Mouse (Mus musculus): ENCODE results near the gene Sipa1l1.
"Not testable (repeated sequence)": the region's sequence is repeated elsewhere in the genome, so short reads cannot be mapped to it uniquely, and the experiment has no call there.

The Sipa1l1 gene

DNA sequence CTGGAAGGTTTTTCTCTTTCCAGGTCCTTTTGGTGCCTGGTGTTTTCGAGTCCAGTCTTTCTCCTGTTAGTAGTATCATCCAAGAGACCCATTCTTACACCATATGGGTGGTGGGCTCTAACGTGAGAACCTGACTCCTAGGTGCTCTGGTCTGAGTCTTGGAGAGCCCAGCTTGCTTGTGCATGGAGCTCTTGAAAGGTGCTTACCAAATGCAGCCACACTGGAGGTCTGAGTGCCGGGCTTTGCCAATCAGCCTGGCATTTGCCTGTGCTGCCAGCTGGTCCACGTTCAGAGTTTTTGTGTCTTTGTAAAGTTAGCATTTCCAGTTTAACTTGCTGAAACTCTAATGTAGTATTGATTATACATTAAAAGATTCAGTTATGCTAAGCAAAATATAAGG, 9.5 kb downstream of the Sipa1l1 start:
- no peak for DNase-seq

DNA sequence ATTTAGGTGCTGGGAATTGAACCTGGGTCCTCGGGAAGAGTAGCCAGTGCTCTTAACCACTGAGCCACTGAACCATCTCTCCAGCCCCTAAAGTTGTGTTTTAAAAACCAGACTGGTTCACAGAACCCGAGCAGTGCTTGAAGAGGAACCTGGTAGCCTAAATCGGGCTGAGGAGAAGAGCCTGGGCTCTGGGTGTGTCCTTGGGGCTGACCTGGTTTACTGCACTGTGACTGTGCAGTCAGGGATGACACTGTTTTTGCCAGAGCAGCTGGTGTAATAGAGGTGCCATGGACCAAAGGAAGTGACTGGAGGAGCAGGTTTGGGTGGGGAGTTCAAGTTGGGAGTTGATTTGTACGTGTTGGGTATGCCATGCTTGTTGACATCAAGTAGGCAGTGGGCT, 10.5 kb downstream of the Sipa1l1 start:
- no peak for DNase-seq

DNA sequence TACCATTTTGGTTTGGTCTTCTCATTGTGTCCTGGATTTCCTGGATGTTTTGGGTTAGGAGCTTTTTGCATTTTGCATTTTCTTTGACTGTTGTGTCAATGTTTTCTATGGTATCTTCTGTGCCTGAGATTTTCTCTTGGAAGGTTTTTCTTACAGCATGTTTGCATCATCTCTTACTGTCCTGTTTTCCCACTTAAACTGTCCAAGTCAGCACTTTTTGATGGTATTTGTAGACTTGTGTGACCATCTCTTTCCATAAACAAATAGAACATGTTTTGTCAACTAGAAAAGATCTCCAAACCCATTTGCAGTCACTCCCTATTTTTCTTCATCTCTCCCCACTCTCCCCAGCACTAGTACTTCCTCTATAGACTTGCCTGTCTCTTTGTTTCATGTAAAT, 17.0 kb downstream of the Sipa1l1 start:
- not testable (repeated sequence) for DNase-seq

DNA sequence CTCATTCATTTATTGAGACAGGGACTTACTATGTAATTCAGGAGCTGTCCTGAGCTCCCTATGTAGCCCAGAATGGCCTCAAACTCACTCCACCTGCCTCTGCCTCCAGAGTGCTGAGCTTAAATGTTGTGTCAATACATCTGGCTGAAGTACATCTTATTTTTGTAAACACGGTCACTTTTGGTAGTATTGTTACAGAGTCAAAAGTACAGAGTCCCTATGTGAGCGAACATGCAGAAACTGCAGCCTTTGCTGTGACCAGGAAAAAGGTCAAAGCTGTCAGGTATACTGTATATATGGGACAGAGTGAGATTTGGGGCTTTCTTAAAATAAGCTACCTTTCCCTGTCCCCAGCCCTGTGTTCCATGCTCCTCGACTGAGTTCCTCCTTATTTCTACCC, 17.6 kb downstream of the Sipa1l1 start:
- no peak for DNase-seq

DNA sequence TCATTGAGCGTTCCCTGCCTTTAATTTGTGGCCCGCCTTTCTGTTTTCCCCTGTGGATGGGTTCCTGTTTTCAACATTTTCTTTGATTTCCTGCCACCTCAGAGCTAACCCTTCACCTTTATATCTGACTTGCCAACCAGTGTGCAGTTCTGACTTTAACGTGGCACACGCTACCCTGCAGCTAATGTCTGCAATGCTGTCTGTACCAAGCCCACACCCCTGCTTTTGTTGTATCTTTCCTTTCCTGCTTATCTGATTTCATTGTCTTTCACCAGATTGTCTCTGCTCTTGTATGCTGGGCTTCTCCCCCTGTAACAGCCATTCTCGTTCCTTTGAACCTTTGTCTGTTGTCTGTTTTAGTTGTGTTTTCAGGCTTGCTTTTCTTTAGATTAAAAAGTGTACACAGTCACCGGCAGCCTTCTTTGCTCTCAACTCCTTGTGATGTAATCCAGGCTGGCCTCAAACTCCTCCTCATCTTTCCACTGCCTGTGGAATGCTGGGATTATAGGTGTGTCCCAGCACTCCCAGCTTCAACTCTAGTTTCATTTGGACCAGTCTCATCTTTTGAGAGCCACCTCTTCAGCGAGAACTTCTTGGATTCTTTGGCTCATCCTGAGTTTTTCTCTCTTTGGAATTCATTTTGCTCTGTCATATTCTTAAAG, 18.2 kb downstream of the Sipa1l1 start:
- no peak for DNase-seq

DNA sequence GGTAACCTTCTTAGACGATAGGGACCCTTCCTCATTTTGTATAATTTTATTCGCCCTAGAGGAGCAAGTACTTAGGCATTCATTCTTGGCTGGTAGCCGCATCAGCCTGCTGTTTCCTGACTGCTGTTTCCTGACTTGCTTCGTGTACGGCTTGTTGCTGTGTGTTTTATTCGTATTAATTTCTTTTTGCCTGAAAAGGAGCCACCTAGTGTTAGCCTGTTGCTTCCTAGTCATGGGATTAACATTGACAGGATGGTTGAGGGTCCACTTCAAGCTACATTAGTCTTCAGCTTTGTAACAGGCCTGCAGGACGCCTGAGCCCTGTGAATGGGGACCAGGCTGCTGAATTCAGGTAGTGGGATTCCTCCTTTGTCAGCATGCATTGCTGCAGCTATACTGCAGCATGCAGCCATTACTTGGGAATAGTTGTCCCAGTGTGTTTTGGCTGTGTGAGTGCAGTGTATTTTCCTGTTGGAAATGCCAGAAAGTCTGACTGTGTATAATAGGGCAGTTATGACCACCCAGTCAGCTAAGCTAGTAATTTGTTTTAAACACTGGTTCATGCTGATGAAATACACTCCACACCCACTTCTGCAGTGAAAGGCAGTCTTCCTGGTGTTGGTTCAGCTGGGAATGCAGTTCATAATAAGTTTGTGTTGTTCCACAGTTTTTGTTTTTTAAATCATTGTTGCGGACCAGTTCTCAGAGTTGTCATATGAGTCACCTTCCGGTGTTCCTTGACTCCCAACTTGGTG, 19.4 kb downstream of the Sipa1l1 start:
- peak; percentile 28 for DNase-seq

DNA sequence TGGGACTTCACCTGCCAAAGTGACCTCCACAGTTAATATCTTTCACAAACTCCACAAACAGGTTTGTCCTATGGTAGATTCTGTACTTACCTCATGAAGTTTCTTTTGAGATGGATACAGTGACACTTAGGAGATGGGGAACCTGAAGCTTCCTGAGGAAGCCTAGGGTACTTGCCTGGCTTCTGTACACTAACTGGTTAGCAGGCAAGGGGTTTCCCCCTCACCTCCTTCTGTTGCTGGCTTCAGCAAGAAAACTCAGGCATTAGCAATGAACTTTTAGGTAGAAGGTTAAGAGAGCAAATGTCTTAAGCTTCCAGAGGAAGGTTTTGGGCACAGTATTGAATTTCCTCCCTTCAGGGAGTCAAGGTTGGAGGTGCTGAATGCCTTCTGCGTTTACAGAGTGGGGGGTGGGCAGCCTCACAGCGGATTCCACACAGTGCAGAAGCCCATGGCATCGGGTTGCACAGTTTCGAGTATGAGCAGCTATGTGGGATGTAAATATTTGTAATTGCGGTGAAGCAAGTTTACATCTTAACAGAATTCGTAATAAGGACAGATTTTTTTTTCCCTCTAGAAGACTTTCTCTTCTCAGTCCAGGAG, 20.1 kb downstream of the Sipa1l1 start:
- DNase-seq = no peak

DNA sequence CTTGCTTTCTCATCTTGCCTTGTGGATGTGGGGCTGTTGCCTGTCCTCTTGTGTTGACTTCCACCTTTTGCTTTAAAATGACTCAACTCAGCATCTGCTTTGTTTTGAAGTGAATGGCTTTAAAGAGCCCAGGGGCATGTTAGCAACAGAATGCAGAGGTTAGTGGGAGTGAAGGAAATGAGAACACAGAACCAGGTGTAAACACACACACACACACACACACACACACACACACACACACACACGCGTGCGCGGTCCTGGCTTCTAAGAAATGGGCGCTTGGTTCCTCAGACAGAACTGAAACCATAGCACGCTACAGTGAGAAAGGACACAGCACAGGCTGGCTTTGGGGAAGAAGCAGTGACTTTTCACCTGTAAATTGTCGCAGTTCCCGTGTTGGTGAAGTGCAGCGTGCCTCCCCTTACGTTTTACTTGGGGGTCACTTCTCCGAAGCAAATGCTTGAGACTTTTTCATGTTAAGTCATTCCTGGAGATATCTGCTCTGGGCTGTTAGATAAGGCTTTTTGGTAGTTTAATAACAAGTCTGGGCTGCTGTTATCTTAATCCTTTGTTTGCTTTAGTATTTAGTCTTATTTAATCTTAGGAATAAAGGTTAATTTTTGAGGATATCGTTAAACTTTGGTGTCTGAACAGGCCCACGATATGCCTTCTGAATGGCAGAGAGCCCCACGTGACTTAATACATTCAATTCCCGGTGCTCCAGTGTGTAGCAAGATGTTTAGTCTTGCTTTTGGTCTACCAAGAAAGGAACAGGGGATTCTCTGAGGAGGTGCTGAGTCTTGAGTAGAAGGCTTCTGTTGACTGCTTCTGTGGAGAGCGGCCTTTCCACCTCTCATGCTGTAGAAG, 20.8 kb downstream of the Sipa1l1 start:
- no peak for DNase-seq

DNA sequence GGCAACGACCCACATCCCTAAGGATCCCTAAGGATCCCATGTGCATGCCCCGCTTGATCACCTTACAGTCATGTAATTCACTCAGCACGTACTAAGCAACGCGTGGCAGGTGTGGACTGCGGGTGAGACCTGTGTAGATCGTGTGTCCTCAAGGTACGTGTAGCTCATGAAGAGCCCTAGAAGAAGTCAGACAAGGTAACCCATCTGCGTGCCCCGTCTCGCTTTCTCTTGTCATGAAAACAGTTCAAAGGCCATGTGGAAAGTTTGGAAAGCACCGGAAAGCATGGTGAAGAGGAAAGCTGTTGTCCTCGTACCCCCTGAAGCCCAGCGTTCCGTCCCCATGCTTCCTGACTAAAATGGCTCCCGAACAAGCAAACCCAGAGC, 21.5 kb downstream of the Sipa1l1 start:
- no peak for DNase-seq

DNA sequence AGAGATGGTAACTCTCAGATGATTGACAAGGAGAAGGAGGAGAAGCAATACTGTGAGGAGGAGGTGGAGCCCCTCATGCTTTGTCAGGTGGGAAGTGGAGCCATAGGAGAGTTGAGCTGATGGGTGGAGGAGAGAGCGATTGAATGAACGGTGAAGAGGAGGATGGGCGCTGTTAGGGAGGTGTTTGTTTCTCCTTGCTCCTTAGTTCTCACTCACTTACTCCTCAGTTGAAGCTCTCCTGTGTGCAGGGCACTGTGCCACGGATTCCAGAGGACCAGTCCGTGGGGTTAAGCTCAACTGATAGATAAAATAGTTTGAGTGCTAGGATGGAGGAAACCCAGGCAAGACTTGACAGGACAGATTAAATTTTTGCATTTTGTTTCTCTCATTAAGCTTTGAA, 22.6 kb downstream of the Sipa1l1 start:
- DNase-seq = no peak

DNA sequence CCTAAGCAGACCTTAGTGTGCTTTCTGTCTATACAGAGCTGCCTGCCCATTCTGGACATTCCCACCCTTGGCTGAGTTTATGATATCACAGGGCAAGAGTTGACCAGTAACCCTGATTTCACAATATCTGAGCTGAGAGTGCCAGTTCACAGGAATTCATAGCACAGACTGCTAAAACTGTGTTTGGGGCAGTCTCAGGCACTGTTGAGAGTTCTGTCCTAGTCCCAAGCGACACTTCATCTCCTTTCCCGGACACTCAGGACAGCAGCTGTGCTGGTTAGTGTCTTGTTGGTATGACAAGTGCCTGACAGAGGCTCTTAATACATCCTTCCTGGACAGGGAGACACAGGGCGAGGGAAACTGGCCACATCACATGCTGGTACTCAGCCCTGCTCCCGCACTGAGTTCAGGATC, 23.5 kb downstream of the Sipa1l1 start:
- DNase-seq = peak; percentile 82

DNA sequence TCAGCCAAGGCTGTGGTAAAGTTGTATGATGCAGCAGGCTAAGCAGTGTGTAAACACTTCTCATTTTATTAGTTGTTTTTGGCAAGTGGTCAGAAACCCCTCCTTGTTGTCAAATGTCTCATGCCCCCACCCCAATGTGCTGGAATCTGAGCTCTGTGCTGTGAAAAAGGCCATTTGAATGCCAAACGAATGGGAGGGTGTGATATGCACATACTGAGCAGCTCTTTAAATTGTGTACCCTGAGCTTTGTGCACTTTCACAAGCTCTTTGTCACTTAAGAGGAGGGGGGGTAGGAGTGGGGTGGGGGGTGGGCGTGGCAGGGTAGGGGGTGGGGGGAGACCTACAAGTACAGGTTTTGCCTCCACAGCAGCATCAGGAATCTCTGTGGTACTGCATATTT, 24.4 kb downstream of the Sipa1l1 start:
- DNase-seq = no peak

DNA sequence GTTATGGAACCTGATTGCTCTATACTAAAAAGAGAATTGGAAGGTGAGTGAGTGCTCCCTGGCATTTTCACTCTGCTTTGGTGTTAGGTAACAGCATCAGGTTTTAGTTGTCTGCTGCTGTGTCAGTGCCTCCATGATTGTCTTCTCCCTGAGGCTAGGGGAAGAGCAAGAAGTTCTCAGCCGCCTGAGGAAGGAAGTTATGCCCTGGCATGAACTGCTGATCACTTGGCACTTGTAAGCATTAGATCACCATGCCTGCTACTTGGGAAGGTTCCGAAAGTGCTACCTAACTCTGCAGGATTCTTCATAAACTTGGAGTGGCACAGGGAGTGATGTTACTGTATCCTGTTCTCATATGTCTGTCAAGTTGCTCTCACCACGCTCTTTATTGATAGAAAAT, 25.8 kb downstream of the Sipa1l1 start:
- DNase-seq = no peak

DNA sequence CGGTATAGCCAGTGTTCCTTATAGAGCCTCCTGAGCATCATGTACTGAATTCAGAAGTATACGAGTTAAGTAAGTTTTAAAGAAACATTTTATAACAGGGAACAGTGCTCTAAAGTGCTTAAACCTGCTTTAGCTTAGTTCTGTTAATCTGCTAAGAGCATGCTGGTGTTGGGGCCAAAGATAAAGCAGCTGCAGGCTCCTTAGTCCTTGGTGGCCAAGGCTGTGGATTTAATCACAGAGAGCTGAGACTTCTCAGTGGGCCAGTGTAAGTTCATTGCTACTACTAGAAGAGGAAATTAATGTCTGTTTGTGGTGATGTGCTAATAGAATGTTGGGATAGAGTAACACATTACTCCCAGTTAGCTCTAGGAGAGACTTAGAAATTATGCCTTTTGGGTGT, 27.1 kb downstream of the Sipa1l1 start:
- DNase-seq = no peak

DNA sequence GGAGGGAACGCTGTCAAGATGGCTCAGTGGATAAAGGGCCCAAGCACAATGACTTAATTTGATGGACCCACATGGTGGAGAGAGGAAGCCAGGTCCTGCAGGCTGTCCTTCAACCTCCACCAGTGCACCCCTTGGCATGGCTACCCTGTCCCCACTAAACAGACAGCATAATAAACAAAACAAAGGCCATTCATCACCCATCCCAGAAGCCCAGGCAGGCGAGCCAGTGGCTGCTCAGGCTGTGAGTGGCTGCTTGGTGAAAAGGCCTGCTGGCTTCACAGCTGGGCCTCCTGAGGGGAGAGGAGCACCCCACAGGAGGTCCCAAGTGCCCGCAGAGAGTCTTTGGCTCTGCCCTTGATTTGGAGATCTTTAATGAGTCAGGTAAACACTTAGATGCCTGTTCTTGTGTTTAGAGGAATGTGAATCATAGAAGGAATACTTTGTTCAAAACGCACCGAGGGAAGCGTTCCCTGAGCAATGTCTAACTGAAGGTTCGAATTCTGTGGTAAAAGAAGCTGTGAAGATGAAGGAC, 27.6 kb downstream of the Sipa1l1 start:
- DNase-seq = no peak

DNA sequence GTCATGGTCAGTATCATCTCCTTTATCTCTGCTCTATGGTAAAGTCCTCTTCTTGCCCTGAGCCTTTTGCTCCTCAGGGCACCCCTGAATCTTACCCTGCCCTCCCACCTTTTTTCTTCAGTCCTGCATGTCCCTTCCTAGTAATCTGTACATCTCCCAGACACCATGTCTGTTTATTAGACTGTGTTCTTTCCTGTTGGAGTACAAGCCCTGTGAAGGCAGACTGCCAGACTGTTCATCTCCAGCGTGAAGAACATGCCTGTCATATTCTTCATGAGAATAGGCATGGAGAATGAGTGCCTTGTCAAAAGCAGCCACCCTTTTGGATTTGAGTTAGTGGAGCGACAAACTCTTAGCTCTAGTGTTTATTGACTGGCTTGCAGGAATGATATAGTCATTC, 28.1 kb downstream of the Sipa1l1 start:
- no peak for DNase-seq

DNA sequence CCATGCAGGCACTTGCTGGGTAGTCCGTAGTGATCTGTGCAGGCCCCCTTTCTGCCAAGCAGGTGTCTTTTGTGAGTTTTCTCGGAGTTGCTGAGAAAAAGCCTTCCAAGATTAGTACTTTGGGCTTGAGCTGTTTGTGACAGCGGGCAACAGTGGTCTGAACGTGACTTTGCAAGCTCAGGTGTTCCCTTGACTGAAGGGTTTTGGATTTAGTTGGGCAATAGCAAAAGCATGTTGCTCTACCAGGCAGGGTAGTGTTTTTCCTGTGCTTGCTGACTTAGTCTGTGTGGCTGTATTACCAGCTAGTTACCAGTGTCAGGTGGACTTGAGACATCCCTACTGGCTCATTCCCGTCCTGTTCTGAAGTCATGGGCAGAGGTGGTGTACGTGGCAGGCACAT, 30.2 kb downstream of the Sipa1l1 start:
- DNase-seq = no peak

DNA sequence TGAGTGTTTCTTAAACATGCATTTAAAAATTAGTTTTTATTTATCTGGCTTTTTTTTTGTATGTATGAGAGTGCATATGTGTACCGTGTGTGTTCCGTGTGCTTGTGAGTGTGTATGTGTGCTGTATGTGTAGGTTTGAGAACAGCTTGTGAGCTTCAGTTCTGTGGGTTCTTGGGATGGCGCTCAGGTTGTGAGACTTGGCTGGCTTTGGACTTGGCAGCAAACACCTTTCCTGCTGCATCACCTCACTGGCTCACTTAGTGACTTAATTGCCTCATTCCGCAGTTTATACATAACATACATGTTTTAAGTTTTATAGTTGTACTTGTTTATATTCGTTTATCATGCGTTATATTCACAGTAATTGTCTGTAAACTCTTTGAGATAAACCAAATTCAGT, 35.0 kb downstream of the Sipa1l1 start:
- DNase-seq = no peak

DNA sequence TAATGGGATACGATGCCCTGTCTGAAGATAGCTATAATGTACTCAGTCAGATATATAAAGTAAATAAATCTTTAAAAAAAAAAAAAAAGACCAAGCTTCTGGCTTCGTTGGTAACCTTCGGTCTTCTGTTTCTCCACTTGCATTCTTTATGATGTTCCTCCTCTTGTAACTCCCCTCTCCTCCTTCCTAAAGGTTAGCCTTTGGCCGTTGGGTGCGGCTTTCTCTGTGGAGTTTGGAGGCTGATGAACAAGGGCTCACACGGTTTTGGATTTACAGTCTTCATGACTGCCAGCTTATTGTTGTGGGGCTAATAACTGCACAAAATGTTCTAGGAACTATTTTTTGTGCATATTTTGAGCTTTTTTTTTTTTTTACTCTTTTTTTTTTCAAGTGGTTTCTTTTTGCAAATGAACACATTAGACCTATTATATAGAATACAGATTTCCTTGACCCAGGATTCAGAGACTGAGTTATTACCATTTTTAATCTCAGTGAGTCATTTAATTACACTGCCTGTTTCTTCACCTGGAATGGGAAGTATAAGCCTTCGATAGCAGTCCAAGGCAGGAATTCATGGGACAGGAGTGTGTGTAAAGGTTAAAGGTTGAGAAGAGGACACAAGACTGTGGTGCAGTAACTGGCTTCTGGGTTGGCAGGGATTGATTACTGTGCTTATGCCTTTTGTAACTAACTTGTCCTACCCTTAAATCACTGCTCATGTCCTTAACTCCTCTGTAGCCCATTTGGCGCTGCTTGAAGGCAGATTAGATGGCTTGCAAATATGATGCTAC, 37.9 kb downstream of the Sipa1l1 start:
- no peak for DNase-seq

DNA sequence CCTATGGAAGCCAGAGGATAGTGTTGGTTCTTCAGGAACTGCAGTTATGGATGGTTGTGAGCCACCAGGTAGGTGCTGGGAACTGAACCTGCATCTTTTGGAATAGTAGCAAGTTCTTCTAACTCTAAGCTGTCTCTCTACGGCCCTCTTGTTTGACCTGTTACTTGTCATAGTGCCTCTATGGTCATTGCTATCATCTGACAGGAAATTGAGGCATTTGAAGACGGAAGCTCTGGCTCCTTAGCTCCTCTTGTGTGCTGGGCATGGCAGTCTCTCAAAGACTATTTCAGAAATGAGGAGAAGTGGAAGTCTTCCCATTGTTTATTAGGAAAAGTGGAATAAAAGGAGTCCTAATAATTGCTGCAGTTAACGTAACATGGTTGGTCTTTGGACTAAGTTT, 38.9 kb downstream of the Sipa1l1 start:
- DNase-seq = no peak

DNA sequence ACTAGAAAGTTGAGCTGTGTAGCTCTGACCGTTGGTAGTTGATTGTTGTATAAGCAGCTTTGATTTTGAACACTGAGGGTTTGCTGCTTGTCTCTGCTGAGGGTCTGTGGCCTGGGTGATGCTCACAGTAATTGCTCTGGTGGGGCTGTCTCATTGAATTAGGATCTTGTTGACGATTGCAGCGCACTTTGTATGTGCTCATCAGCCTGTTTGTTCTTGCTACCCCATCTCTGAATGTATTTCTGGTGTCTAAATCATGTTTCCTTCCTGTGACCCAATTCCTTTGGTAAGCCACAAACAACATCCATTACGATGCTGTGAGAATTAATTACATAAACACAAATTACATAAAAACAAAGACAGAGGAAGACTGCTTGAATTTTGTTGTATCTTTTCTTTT, 39.5 kb downstream of the Sipa1l1 start:
- no peak for DNase-seq

DNA sequence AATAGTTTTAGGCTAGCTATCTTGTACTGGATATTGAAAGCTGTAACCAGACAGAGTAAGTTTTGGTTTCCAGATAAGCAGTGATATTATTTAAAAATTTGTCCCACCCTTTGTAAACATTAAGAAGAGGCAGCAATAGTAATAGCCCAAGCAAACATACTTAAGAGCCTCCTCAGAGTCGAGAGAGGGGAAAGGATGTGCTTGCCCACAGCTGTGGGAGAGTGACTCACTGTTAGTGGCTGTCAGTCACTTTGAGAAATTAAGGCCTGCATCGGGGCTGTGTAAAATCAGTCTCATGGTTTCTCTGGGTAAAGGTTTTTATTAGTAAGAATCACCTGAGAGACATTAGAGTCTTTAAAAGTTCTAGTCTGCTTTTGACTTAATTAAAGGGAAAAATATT, 40.6 kb downstream of the Sipa1l1 start:
- no peak for DNase-seq

Data from kidney, adult 9 months (tissue).